Mouse (Mus musculus): ENCODE results near the gene Zdhhc16.

The Zdhhc16 gene

DNA sequence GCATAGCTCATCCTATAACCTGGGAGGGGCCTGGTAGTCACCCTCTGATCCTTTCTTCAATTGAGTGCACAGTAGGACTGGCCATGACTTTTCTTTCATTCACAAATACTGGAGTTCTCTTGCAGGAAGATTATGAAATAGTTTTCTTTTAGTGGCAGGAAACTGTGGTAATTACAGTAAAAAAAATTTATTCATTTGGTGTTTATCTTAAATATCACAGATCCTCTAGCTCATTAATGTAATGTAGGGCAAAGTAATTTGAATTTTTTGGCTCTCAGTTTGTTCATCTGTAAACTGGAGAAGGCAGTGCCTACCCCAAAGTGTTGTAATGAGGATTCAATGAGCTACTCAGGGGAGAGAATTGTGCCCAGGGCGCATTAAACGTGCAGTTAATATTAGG, 59.7 kb downstream of the Zdhhc16 start:
- DNase-seq: no peak

DNA sequence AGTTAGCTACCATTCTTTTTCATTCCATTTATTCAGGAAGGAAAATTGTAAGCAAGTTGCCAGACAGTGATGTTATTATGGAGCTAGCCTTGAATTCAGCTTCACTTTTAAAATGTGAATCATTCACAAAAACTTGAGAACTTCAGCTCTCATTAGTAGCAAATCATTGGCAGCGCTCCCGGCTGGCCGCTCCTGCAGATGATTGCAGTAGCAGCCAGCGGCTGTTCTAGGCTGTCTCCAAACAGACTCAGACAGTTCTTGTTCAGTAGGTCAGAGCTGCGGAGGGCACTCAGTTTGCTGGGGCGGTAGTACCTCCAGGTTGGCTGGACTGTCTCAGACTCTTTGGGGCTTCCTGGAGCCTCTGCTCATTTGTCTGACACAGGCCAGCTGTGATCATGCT, 60.2 kb downstream of the Zdhhc16 start:
- DNase-seq: peak; percentile 80

All from lung, postnatal 36 days (tissue).